Mouse (Mus musculus) embryonic facial prominence, embryonic 11.5 days (tissue): ENCODE results near the gene Bhlhe23. TPM values are rescaled to one million over a fixed set of nuclear protein-coding genes. Genes with fewer than 3 reads are reported as not detected.

Experiments
- ATAC-seq: fragments of 200-750 bp; cut with Nextera tagmentation; replicated peaks from 2 replicates; pipeline ENCODE4 v1.8.0; 2017; ENCODE audit warnings: low read depth; ENCODE audit not compliant: insufficient number of reproducible peaks, low FRiP score, low TSS enrichment
- DNase-seq: peaks from one replicate; pipeline ENCODE4 v3.0.0-alpha.2; 2015; ENCODE audit warnings: low spot score
- H3K27ac ChIP-seq: fragments of 300-500 bp; sonication (generic); replicated peaks from 2 replicates; pipeline ENCODE4 v1.5.1; 2014; ENCODE audit warnings: mild to moderate bottlenecking, low read depth, low read length, control low read depth
- H3K27me3 ChIP-seq: fragments of 300-500 bp; sonication (generic); 2 replicates; pipeline ENCODE4 v1.6.1; 2014; ENCODE audit warnings: mild to moderate bottlenecking, low read length, moderate library complexity, mixed read lengths; ENCODE audit not compliant: control insufficient read depth, insufficient read depth
- H3K36me3 ChIP-seq: fragments of 300-500 bp; sonication (generic); replicated peaks from 2 replicates; pipeline ENCODE4 v1.6.1; 2014; ENCODE audit warnings: low read depth, mild to moderate bottlenecking, low read length, moderate library complexity, mixed read lengths; ENCODE audit not compliant: control insufficient read depth, insufficient read depth
- H3K4me1 ChIP-seq: fragments of 300-500 bp; sonication (generic); 2 replicates; pipeline ENCODE4 v1.6.1; 2014; ENCODE audit warnings: low read length, mixed read lengths; ENCODE audit not compliant: control insufficient read depth, insufficient read depth
- H3K4me2 ChIP-seq: fragments of 300-500 bp; sonication (generic); 2 replicates; pipeline ENCODE4 v1.6.1; 2014; ENCODE audit warnings: low read depth, mild to moderate bottlenecking, control low read depth, low read length, moderate library complexity
- H3K4me3 ChIP-seq: fragments of 300-500 bp; sonication (generic); 2 replicates; pipeline ENCODE4 v1.5.1; 2014; ENCODE audit warnings: low read depth, low read length, control low read depth
- H3K9ac ChIP-seq: fragments of 300-500 bp; sonication (generic); replicated peaks from 2 replicates; pipeline ENCODE4 v1.6.1; 2014; ENCODE audit warnings: mild to moderate bottlenecking, control low read depth, low read length
- H3K9me3 ChIP-seq: fragments of 300-500 bp; sonication (generic); replicated peaks from 2 replicates; pipeline ENCODE4 v1.6.1; 2016; ENCODE audit warnings: mild to moderate bottlenecking, low read length, inconsistent platforms, mixed read lengths; ENCODE audit not compliant: control insufficient read depth
- WGBS: fragments of 180-500 bp; shearing (Covaris S2); extraction: QIAGEN DNeasy Blood & Tissue Kit; methylation state at CpG from one replicate; pipeline ENCODE4 v1.1.7; 2014; 5-methylcytosine and 5-hydroxymethylcytosine counted together
- polyA plus RNA-seq: library from polyadenylated mRNA; unstranded; fragments of >200 nt; fragmentation: Nextera tagmentation; extraction: Ambion mirVana; gene quantifications from 2 replicates; pipeline ENCODE4 v1.2.1, GENCODE M21; 2014

Bhlhe23 gene
- polyA plus RNA-seq, 1 experiment from 2014 or later, result 1.4 TPM

DNA sequence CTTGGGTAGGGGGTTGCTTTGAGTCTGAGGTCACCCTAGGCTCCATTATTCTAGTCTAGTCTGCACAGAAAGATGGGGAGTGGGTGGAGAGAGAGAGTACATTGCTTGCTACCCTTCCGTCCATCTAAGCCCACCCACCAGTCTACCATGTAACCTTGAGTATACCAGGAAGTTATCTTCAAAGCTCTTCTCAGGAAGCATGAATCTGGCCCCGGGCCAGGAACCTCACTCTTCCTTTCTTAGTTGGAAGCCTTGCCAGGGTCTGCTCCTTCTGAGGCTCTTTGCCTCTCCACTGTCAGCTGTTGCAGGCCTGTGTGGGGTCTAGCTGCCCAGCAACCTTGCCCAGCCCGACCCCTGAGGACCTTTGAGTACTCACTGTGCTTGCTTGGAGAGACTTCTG lies 45.7 kb downstream of the Bhlhe23 start:
- Histone ChIP-seq H3K27me3 (no peaks in the 10 kb centered on the region), H3K27ac (no peak overlapping the region), H3K4me3 (no peak overlapping the region), H3K36me3 (no peaks in the 10 kb centered on the region), H3K9me3 (no peaks in the 10 kb centered on the region), H3K4me1 (no peaks in the 10 kb centered on the region), H3K9ac (no peak overlapping the region), H3K4me2 (no peak overlapping the region)
- DNase-seq, result no peak
- ATAC-seq, result no peak
- WGBS, result 78% methylated on average over 3 of the region's 3 CpGs

DNA sequence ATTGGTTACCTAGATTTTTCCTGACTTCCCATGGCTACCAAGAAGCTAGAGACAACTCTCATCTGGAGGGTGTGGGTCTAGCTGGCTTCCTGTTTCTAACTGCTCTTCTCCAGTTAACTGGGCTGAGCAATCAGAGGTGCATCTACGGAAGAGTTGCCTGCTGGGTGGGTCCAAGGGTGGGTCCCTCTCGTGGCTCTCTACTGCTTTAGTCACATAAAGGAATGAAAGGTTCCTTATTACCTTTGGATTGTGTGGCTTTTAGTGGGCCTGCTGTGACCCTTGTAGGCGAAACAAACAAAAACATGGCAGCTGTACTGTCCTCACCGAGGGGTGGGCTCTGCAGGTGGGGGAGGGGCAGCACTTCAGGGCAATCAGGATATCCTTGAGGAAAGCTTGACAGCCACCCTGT lies 49.1 kb downstream of the Bhlhe23 start:
- DNase-seq, result no peak
- WGBS, result 67% methylated on average over 4 of the region's 4 CpGs

DNA sequence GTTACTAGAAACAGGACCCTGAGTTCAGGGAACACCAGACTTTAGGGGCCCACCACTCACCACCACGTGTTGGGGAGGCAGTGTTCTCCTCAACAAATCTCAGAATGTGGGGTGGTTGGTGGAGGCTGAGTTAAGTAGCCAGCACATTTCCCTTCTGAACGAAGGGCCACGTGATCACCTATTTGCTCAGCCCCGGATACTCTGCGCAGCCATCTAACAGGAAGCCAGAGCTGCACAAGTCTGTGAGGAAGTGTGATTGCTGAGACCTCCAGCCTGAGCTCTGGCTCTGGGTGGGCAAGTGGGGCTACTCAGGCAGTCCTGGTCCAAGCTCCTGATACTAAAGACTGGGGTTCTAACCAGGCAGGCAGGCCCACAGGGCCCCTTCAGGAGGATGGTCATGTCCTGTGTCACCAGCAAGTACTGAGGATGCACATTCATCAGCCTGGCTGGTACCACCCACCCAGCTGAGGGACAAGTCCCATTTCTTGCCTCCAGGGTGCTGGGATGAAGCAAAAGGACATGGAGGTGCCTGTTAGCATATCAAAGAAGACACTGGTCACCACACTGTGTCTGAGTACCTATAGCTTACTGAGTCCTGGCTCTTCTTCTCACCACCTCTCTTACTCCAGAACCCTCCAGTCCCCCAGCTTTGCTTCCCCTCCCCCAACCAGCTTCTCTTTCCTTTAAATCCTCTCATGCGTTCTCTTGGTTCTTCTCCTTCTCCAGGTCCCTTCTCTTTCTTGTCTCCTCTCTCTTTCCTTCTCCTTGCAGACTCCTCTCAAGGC lies 49.9 kb downstream of the Bhlhe23 start:
- Histone ChIP-seq H3K36me3 (no peaks in the 10 kb centered on the region), H3K27me3 (no peaks in the 10 kb centered on the region), H3K27ac (no peak overlapping the region), H3K9ac (no peak overlapping the region), H3K9me3 (no peaks in the 10 kb centered on the region), H3K4me2 (no peak overlapping the region), H3K4me3 (no peak overlapping the region), H3K4me1 (peaks cover 4% of the 10 kb centered on the region; the same call in 1 of the 2 replicates)
- 73% methylated on average over 6 of the region's 6 CpGs for WGBS
- DNase-seq, result no peak
- no peak for ATAC-seq

More for the DNA sequence above, 49.1 kb downstream of the Bhlhe23 start:
- no peak for ATAC-seq
- Histone ChIP-seq H3K4me3 (no peak overlapping the region), H3K9ac (no peak overlapping the region), H3K27ac (no peak overlapping the region), H3K4me2 (no peak overlapping the region), H3K4me1 (peaks cover 4% of the 10 kb centered on the region; the same call in 1 of the 2 replicates), H3K27me3 (no peaks in the 10 kb centered on the region), H3K9me3 (no peaks in the 10 kb centered on the region), H3K36me3 (no peaks in the 10 kb centered on the region)

DNA sequence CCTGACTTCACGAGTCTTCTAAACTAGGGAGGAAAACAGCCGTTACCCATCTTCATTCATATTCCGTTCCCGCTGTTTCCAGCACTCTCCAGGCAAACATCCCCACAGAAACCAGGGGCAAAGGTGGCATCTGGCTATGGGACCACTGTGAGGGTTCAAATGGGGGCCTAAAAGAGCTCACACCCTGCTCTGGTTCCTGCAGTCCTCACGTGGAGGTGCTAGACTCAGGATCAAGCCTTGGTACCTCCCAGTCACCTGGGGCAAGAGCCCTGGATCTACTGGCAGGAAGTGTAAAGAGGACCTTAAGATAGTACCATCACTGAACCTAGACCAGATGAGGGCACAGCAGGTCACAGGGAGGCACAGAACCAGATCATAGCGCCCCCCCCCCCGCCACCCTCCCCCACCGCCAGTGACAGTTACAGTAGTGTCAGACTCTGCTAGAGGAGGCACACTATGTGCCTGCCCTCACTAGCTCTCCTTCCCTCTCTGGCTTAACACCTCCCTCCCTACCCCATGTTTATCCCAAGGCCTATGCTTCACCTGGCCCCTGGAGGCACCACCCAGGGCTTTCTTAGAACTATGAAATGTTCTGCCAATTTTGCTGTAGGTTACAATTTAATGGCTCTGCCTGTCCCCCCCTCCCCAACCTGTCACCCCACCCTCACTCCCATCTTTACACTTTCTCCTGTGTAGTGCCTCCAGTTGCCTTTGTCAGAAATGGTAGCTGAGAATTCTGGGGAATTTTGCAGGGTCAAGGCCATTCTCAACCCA lies 50.7 kb downstream of the Bhlhe23 start:
- Histone ChIP-seq H3K4me1 (peaks cover 4% of the 10 kb centered on the region; the same call in 1 of the 2 replicates), H3K9ac (no peak overlapping the region), H3K27me3 (no peaks in the 10 kb centered on the region), H3K4me2 (no peak overlapping the region), H3K9me3 (no peaks in the 10 kb centered on the region), H3K4me3 (no peak overlapping the region), H3K36me3 (no peaks in the 10 kb centered on the region; the same call in 1 of the 2 replicates), H3K27ac (no peak overlapping the region)
- WGBS, result 32% methylated on average over 8 of the region's 8 CpGs
- no peak for DNase-seq
- no peak for ATAC-seq

DNA sequence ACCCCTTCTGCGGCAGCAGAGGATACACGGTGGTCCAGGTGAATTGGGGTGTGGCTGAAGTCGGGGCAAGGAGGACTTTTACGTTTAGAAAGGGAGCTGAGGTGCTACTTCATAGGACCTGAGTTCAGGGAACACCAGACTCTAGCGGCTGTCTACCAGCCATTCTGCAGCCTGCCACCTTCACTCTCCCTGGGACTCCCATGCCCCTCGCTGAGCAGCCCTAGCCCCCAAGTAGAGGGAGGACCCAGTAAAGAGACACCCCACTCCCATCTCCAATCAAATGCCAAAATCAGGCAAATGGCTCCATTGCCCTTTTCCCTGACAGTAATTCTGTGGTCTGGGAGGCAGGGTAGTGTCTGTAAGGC lies 51.3 kb downstream of the Bhlhe23 start:
- no peak overlapping the region for H3K4me3 ChIP-seq
- no peak overlapping the region for H3K4me2 ChIP-seq
- no peak overlapping the region for H3K27ac ChIP-seq
- H3K36me3 ChIP-seq, result no peaks in the 10 kb centered on the region; the same call in 1 of the 2 replicates
- DNase-seq, result no peak
- H3K9me3 ChIP-seq, result no peaks in the 10 kb centered on the region
- no peaks in the 10 kb centered on the region for H3K27me3 ChIP-seq
- H3K4me1 ChIP-seq, result peaks cover 4% of the 10 kb centered on the region; the same call in 1 of the 2 replicates
- H3K9ac ChIP-seq, result no peak overlapping the region
- ATAC-seq, result no peak
- 6% methylated on average over 6 of the region's 6 CpGs for WGBS

DNA sequence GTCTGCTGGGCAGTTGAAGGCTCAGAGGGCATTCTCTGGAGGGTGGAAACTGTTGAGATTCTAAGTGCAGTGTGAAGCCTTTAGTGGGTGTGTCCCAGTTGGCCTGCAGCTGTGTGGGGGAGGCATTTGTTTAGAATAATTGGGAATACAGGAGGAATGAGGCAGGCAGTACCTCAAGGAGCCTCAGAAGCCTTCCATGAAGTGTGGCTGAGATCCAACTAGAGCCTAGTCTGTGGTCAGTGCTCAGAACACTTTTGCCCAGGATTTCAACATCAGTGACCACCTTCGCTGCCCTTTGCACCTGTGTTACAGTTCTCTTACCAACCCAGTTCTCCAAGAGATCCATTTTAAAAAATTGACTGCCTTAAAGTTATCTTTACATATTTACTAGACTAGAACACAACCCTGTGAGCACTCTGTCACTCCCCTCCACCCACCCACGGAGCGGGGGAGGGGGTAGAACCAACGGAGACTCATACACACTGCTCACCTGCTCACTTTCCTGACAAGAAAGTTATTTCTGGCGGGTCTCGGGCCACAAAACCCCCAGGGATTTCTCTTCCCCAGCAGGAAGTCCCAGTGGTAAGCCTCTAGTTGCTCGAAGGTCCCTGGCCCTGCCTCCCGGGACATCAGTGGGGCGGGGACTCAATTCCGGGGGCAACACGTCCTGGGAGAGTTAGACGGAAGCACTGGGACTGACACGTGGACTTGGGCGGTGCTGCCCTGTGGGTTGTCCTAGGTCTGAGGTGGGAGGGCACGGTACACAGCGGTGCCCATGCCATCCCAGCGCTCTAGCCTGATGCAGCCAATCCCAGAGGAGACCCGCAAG lies 51.9 kb downstream of the Bhlhe23 start, which contains the start of gene Slc17a9:
Gene Slc17a9 (plus strand): TSS at position 679 of the 829 bp plus-strand sequence.
- H3K4me3 ChIP-seq, result no peak within 1 kb of the TSS
- no peak for DNase-seq
- no peak within 1 kb of the TSS for H3K27ac ChIP-seq
- no peak within 1 kb of the TSS for H3K4me2 ChIP-seq
- WGBS, result 6% methylated on average over 18 of the region's 18 CpGs
- peaks cover 4% of the 10 kb centered on the region; the same call in 1 of the 2 replicates for H3K4me1 ChIP-seq
- H3K9ac ChIP-seq, result no peak within 1 kb of the TSS
- ATAC-seq, result 0 out of 2 replicates have a peak, but pooled peaks have one; percentile 24
- H3K27me3 ChIP-seq, result no peaks in the 10 kb centered on the region
- H3K9me3 ChIP-seq, result no peaks in the 10 kb centered on the region
- H3K36me3 ChIP-seq, result no peaks in the 10 kb centered on the region; the same call in 1 of the 2 replicates
